Mouse (Mus musculus): Measurements from ENCODE around the gene Susd1.

The Susd1 gene

DNA sequence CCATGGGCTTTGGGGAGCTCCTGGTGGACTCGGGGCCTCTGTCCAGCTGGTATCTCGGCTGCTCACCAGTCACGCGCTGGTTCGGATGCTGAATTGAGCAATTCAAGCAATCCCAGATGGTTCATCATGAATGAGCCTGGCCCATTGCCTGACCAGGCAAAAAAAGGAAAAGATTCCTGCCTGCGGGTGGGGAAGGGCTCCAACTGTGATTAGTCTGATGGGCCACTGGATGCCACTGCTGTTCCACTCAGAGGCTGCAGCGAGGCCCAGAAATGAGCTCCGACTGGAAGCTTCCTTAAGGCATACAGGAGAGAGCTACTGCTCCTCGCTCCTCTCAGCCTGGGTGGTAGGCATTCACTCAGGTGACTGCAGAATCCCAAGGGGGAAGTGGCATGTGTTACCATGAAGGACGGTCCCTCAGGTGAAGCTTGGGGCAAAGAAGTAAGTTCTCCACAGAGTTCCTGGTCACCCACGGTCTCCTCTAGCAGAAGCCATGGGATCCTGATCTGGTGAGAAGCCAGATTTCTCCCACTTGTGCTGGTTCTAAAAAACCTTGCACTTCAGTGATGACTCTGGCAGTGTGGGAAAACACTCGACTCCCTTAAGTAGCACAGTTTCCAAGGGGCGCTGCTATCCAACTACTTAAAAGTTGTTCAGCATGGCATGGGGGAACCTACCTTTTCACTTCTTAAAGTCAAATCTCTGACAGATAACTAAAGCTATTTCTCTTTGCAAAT lies 57.3 kb downstream of the Susd1 start:
- DNase-seq (ENCODE audit: low spot score) = peak; percentile 44

DNA sequence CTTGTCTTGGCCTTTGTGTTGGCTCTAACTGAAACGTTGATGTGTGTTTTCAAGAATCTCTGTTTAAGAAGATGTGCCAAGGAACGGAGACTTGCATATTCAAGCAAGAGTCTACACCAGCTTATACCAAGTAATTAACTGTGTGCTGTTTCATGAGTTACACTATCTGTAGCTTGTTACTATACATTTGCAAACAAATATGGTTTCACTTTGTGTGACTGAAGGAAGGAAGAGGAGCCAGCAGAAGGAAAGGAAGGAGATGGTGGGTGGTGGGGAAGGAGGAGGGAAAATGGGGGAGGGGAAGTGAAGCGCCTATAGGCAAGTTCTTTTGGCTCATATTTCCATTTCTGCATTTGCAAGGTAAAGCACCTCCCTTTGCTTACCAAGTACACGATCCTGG lies 58.0 kb downstream of the Susd1 start:
- no peak for DNase-seq (ENCODE audit: low spot score)

DNA sequence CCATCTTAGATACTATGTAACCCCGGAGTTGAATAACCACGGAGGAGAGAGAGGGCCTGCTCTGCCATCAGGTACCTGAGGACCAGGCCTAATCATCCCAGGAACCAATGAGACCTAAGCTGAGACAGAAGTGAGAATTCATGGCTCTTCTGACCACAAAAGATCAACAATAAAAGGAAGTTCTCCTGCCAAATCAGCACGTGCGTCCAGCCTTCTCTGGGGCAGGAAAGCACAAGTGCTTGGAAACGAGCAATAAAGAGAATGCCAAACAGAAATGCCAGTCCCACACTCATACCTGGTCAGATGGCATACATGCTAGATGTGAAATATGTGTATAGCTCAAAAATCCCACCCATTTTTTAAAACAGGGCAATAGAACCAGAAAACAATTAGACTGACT lies 58.6 kb downstream of the Susd1 start:
- no peak for DNase-seq (ENCODE audit: low spot score)

DNA sequence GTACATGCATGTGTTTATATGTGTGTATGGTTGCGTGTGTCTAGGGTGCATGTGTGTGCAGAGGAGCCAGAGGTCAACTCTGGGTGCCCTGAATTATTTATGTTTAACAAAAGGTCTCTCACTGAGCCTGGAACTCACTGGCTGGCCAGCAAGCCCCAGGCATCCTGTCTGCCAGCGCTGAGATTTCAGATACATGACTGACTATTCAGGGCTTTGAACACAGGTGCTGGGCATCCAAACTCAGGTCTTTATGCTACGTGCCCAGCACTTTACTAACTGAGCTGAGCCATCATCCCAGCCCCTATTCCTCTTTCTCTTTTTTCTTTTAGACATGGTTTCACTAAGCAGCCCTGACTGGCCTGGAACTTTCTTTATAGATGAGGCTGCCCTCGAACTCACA lies 59.8 kb downstream of the Susd1 start:
- no peak for DNase-seq (ENCODE audit: low spot score)

DNA sequence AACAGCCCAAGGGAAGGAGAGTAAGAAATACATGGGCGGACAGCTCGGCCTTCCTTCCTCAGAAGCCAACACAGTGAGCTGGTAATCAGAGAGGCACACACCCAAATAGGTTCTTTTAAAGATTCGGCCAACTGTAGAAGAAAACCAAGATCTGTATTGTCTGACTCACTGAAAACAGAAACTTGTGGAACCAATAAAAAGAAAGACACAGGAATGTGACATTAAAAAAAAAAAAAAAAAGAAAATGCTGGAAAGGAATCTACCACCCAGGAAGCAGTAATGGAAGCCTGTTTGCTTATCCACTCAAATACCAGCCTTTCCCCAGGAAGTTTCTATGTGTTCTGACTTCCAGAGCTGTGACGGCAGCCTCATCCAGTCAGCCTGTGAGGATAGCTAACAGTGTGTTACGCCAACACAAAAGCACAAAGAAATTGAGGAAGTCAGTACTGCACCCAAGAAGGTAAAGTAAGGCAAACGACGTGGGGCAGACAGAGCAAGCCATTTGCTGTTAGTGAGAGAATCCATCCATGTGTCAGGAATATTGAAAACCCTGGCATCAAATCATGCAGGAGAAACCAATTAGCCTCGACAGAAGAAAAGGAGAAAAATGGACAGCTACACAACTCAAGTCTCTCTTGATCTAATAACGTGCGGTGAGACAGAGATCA lies 64.0 kb downstream of the Susd1 start:
- no peak for DNase-seq (ENCODE audit: low spot score)

DNA sequence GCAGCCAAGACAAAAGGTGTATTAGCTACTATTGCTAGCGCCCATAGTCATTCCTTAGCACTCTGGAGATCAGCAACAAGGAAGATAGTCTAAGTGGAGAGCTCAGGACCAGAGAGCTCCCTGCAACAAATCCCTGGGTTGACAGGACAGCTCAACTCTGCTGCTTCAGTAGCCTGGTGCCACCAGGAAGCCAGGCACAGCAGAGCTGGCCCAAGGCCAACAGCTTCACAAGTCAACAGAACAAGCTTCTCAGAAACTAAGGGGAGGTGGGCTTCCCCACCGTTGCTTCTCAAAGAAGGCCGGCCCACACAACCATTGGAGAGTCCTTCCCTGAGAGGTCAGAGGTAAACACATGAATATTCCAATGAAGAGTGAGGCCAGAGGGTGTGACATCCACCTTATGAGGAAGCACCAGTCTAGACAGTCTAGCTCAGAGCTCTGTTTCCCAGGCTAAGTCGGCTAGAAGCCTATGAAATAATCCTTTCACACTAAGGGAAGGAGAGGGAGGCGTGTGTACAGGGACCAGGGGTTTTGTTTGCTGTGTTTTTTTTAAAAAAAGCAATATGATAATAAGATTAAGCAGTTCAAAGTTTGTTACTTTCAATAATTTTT lies 65.8 kb downstream of the Susd1 start:
- DNase-seq (ENCODE audit: low spot score) = no peak

DNA sequence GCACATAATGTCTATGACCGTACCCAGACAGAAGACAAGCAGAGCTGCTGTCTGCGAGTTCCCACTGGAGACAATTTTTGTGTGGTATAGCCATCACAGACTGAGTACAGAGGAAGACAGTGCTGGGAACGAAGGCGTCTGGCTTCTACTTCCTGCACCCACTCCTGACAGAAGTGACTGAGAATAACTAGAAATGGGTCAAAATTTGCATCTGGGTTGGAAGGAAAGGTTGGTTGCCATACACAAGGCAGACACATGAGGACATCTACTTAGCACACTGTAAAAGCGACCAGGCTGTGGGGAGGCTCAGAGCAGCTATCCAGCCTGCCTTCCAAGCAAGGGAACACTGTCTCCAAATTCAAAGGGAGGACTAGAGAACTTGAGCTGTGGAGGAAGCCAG lies 66.5 kb downstream of the Susd1 start:
- DNase-seq (ENCODE audit: low spot score) = no peak

DNA sequence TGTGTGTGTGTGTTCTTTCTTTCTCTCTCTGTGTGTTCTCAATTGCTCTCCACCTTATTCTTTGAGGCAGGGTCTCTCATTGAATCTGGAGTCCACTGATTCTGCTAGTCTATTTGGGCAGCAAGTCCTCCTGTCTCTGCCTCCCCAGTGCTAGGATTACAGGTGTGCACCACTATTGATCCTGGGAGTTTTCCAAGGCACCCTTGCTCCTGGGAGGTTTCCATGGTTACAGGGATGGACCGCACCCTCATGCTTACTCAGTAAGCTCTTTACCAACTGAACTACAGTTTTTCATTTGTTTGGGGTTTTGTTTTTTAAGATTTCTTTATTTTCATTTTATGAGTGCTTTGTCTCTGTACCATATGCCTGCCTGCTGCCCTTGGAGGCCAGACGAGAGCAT lies 68.5 kb downstream of the Susd1 start:
- no peak for DNase-seq (ENCODE audit: low spot score)

DNA sequence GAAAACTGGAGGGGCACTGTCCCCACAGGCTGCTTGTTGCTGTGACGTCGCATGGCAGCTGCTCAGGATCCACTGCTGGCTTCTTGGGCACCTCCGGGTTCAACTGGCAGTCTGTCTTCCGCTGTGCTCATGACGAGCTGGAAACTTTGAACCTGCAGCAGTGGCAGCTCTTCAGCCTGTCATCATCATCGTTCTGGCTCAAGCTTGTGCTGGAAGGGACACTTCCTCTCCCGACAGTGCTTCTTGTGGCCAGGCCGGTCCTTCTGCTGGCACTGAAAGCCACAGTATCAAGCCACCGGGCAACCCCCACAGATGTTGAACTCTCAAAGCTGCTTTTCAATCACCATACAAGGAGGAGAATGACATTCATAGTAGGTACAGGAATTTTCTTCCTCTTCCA lies 70.3 kb downstream of the Susd1 start:
- DNase-seq (ENCODE audit: low spot score) = no peak

DNA sequence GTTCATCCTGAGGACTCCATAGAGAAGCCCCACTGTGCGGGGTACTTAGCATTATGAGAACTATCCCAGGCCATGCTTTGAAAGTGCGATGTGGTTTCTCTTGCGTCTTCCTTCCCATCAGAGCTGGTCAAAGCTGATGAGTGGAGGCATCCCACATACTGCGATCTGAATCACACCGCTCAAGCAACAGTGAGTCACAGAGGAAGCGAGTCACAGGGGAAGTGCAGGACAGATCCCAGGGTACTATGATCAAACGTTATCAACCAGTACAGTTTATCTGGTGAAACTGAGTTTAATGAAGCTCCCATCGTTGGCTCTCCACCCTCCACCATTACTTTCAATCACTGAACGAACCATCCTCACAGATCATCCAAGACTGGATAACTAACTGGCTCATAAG lies 72.2 kb downstream of the Susd1 start:
- no peak for DNase-seq (ENCODE audit: low spot score)

DNA sequence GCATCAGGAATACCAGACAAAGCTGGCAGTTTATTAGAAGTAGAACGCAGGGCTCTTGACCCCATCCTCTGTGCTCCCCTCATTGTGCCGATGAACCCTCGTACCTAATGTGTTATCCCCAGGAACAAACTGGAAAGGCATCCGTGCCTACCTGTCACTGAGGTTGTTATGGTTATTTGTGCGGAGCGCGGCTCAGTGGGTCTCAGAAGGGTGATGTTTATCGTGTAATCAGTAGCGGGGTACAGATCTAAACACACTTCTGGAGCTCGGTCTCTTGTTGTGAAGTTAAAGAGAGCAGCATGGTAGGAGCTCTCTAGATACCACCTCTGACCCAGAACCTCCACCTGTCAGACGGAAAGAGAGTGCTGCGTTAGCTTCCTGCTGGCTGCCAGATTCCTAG lies 72.9 kb downstream of the Susd1 start:
- no peak for DNase-seq (ENCODE audit: low spot score)

DNA sequence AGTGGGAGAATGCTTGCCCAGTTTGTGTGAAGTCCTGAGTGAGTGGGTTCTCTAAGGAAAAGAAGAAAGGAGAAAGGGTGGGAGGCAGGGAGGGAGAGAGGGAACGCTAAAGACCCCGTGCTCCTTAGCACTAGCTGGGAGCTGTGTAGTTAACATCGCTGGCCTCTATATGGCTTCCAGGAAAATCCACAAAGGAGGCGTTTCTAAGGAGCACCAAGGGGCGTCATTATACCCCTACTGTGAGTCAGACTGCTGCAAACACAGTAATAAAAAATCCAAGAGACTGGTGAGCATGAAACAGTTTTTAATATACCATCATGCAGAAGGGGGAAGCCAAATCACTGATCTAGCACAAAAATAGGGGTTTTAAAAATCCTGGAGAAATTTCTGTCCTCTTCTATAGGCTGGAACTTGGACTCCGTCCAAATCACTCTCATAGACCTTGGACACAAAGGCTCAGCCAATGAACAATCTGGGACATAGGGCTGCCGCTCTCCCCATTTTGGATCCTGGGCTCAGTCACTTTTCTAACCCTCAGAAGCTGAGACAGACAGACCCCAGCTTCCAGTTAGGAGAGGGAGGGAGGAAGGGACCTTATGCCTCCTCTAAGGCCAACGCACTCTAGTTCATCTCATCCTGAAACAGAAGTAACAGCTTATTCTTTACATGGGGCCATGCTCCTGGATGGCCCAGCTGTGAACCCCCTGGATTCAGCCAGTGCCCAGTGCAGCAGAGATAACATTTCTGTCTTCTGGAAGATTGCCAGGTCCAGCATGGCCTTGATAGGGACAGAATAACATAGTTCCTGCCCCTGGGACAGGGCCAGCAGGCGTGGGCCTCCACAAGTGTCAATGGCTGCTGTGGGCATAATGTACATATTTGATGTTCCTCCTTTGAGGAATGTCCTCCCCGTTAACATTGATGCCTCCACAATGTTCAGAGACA lies 73.9 kb downstream of the Susd1 start:
- DNase-seq (ENCODE audit: low spot score) = no peak

DNA sequence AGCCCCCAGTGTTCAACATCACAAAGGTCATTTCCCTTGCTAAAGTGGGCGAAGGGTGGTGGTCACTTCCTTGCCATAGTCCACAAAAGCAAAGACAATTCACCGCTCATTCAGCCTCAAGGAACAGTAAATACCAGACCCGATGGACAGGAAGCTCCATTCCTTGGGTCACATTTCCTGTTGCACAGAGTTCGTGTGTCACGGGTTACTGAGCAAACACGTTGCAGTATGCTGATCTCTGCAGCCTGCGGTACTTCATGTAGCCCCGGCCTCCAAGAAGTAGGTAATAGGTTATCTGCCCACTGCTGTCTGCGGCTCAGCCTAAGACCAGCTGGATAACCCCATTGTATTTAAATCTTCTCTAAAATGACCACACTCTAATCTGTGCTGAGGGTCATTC lies 75.4 kb downstream of the Susd1 start:
- peak; percentile 15 for DNase-seq (ENCODE audit: low spot score)

DNA sequence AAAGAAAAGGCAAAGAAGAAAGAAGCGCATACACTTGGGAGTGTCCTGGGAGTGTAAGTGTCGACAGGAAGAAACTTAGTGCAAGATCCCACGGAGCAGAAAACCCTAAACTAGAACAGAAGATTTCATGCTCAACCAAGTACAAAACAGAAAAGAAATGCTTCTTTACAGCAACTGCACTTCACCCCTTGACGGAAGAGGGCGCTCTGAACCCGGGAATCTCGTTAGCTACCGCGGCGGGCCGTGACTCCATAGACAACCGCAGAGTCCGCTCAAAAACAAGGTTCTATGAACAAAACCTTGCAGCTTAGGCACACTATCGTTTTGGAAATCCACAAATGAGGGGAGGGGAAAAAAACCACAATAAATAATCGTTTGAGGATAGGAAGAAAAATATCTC lies 77.7 kb downstream of the Susd1 start:
- peak; percentile 91 for DNase-seq (ENCODE audit: low spot score)

DNA sequence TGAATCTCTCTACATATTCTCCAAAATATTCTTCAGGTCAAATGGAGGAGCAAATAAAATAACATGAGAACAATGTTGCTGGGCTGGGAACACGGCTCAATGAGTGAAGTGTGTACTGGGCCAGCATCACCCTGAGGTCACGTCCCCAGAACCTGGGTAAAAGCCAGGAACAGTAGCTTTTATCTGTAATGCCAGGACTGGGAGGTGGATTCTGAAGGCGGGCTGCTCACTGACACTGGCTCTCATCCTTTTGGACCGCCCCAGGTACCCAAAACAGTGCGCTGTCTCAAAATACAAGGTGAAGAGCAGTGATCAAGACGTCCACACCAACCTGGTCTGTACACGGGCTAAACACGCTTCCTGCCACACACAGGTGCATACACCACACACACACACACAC lies 78.5 kb downstream of the Susd1 start:
- DNase-seq (ENCODE audit: low spot score) = no peak

DNA sequence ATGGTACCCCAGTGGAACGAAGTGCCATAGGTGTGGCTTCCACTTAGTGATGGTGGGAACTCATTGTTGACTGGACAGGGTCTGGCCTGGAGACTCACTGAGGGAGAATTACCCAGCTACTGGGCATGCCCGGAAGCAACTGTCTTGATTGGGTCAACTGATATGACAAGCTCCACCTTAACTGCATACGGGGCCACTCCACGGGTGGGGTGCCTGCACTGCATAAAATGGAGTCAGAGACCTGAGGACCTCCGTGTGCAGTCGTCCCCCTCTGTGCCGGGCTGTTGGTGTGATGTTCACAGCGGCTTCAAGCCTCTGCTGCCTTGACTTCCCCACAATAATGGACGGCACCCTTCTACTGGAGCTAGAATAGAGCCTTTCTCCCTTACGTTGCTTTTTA lies 79.5 kb downstream of the Susd1 start:
- DNase-seq (ENCODE audit: low spot score) = no peak

DNA sequence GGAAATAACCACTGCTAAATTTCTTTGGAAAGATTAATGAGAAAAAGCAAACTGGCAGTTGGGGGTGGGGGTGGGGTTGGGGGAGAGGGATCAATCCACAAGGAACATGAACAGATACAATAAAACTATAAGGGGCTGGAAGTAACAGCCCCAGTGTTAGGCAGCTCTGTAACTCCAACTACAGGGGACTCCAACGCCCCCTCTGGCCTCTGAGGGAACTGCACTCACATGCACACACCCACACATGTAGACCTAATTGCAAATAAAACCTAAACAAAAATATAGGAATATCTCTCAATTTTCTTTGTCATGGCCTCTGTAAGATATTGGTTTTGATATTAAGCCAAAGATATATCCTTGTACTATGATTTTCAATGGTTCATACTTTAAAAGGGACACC lies 83.0 kb downstream of the Susd1 start:
- no peak for DNase-seq (ENCODE audit: low spot score)

DNA sequence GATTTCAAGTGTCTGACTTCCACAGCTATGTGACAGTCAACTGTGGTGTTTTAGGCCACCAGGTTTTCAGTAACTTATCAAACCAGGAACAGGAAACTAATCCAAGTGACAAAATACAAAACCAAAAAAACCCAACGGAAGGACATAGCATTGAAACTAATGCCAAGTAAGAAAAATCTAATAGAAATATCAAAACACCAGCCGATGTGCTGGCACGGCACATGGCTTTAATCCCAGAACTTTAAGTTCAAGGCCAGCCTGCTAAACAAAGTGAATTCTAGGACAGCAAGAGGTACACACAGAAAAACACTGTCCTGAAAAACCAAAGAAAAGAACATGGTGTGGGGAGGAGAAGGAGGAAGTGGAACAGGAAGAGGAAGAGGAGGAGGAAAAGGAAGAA lies 83.8 kb downstream of the Susd1 start:
- DNase-seq (ENCODE audit: low spot score) = no peak

DNA sequence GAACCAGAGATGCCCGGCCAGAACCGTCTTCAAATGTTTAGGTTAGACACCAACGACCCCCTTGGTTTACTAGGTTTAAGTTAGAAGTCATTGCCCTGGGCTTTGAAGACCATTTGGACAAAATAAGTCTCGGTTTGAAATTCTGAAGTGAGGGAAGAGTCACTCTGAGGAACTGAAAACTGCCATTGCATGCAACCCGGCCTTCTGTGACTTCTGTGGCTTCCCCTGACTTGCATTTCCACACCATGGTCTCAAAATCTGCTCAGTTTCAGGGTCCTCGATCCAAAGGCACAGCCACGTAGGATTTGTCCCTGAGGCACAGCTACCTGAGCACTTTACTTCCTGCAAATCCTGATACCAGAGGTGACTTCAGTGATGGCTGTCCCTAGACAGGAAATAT lies 86.5 kb downstream of the Susd1 start:
- no peak for DNase-seq (ENCODE audit: low spot score)

DNA sequence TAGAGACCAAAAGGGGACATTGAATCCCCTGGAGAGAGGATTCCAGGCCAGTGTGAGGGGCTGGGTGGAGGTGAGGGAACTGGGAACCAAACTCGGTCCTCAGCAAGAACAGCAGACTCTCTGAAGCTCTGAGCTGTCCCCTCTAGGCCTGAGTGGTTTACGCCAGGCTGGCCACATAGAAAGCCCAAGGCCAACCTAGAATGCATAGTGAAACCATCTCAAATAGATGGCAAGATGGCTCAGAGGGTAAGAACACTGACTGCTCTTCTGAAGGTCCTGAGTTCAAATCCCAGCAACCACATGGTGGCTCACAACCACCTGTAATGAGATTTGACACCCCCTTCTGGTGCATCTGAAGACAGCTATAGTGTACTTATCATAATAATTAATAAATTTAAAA lies 88.1 kb downstream of the Susd1 start:
- DNase-seq (ENCODE audit: low spot score) = no peak

DNA sequence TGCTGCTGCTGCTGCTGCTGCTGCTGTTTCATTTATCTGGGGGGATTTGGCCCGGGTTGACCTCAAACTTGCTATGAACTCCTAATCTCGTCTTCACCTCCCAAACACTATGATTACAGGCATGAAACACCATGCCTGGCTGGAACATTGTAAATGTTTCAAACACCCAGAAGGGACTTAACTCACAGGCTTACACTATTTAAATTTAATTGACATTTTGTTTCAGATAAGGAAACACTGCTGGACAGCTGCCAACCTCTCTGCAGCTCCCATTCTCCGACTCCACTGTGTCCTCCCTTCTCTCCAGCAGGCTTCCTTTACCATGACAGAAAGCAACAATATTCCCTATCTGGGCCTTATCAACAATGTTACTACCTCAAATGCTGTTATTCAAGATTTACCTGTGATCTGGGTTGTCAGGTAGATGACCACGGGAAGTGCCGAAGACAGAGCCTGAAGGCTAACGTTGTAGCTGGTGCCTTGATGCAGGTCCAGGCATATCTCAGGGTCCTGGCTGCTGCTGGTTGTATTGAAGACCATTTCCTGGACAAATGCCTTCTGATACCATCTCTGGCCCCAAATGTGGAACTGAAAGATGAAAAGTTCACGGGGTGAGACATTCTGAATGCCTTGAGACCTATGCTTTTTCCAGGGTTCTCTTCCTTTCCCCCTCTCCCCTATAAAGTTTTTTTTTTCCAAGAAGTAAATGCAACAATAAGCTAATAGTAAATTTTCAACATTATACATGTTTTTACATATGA lies 88.8 kb downstream of the Susd1 start:
- DNase-seq (ENCODE audit: low spot score) = no peak

DNA sequence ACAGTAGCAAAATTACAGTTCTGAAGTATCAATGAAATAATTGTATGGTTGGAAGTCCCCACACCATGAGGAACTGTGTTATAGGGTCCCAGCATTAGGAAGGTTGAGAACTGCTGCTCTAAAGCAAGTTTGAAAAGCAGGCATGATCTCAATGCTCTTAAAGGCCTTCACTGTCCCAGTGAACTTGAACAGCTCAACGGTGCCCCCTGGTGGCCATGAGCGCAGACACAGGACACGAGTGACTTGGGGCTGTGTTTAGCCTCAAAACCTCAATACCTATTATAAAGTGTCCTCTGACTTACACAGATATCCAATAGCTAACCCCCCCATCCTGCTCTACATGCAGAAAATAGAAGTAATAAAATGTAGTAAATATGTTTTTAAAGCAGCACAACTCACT lies 97.7 kb downstream of the Susd1 start:
- peak; percentile 94 for DNase-seq (ENCODE audit: low spot score)
